Mouse (Mus musculus): ENCODE measurements around the gene Vopp1. TPM values are rescaled to one million over a fixed set of nuclear protein-coding genes. Genes with fewer than 3 reads are reported as not detected.

Vopp1 gene
- total RNA-seq, 2 experiments from 2014 or later: 18.9 to 20.3 TPM

DNA sequence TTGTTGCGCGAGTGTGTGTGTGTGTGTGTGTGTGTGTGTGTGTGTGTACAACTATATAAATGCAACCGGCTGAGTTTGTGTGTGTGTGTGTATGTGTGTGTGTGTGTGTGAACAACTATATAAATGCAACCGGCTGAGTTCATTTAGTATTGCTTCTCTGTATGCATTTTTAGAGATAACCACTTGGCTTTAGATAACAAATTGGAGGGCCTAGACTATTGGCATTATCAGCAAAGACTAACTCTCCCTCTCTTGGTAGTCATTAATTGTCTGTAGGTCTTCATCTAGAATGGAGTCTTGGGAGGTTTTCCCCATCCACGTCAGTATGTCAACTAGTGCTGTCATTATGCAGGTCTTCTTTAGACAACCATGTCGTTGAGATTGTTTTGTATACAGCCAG is 37.6 kb downstream of the Vopp1 start:
- intact Hi-C loops (cut with DNase I): no loop called here
- no peak for DNase-seq

DNA sequence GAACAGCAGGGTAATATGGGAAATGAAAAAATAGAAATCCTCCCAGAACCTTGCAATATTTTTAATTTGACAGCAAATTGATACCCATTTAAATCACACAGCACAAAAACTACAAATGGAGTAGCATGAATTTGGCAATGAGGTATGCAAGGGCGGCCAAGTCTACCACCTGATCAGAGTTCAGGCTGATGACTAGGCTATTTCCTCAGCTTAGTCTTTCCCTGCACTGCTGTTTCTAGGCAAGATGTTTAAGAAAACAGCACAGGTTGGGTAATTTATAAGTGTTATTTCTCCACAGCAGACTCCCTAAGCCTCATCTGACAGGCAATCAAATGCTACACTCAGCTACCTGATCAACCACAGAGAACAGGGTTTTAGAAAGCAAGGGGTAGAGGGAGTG is 40.7 kb downstream of the Vopp1 start:
- no peak for DNase-seq
- intact Hi-C loops (cut with DNase I): no loop called here

DNA sequence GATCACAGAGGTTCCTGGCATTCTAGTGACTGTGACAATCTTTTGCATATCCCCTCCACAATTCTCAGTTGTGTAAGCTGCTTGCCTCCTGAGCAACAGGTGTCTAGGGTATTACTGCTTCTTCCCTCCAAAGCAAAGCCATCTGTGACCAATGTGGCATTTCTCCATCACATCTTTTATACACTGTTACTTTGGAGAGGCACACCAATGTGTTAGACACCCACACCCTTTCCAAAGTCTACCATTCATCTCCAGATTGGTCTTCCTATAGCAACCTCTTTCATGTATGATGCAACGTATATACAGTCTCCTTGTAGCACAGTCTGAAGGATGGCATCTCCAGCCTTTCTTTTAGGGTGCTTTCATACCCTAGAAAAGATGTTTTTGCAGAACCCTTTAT is 42.3 kb downstream of the Vopp1 start:
- intact Hi-C loops (cut with DNase I): no loop called here
- no peak for DNase-seq

DNA sequence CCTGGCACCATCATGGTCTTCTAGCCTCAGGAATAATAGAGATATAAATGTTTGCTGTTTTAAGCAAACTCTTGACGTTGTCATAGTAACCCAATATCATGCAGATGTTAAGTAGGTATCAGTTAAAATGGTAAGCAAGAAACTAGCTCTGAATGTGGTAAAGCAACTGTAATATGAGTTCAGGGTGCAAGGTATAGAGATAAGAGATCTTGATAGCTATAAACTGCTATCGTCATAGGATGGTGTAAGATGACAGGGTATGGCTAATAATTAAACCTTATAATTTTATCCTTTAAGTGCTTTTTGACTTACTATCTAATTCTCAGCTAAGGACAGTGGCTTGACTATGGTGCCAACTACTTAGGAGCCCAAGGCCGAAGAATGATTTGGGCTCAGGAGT is 44.6 kb downstream of the Vopp1 start:
- intact Hi-C loops (cut with DNase I): no loop called here
- DNase-seq: no peak

DNA sequence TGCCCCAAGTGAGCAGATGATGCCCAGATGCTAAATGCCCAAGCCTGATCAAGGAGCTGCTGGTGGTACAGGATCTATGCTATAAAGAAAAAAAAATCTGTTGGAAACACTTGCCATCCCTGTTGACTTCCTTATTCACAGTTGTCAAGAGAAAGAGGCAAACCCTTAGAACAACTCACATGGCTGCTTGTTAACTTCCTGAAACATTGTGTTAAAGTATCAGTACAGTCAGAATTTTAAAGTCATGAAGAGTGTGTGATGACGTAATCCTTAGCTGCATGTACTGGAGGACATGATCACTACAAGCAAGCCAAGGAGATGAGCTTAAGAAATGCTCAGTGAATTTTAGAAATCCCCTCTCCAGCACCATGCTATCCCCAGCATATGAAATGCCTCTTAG is 51.2 kb downstream of the Vopp1 start:
- intact Hi-C loops (cut with DNase I): no loop called here
- DNase-seq: no peak

DNA sequence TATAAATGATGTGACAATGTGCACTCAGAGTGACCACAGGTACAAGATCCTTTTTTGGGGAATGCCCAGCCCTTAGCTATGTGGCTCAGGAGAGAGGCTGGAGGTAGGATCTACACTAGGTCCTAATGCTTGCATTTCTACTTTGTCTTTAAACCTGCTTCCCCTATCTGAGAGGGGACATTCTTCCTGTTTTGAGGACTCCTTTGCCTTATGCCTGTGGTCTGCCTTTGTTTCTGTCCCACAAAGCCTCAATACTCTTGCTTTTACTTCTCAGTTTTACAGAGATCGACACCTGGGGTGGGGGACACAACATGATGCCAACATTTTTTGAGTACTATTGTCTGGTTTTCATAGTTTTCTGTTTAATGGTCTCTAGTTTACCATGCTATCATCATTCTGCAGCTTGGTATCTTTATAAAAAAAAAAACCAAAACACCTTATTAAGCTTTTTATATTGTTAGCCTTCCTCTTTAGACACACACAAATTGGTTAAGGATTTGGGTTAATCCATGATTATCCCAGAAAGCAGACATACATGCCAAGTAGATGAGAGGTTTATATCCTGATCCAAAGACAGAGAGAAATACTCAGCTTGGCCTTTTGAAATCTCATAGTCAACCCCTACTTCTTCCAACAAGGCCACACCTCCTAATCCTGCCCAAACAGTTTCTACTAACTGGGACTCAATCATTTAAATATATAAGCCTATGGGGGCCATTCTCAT is 54.3 kb downstream of the Vopp1 start:
- DNase-seq: no peak
- intact Hi-C loops (cut with DNase I): no loop called here

DNA sequence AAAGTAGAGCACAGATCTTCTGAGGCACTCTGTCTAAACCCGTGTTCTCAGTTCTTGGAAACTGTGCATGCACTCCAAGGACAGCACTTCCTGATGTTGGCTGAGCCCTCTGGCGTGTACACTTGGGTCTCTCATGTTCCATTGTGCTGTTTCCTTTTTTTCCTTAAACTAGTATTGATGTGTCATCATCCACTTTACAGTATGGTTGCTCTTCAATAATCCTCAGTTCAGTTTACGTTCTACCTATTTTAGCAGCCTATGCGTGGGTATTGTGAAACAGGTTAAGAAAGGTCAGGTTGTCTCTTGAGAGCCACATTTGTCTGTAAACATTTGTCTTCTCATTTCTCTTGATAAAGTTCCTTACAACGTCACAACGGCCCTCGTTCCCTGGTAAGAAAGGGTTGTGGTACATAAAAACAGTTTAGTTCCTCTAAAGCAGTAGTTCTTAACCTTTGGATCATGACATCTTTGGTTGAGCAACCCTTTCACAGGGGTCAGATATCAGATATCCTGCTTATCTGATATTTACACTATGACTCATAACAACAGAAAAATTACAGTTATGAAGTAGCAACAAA is 55.9 kb downstream of the Vopp1 start:
- intact Hi-C loops (cut with DNase I): no loop called here
- no peak for DNase-seq

DNA sequence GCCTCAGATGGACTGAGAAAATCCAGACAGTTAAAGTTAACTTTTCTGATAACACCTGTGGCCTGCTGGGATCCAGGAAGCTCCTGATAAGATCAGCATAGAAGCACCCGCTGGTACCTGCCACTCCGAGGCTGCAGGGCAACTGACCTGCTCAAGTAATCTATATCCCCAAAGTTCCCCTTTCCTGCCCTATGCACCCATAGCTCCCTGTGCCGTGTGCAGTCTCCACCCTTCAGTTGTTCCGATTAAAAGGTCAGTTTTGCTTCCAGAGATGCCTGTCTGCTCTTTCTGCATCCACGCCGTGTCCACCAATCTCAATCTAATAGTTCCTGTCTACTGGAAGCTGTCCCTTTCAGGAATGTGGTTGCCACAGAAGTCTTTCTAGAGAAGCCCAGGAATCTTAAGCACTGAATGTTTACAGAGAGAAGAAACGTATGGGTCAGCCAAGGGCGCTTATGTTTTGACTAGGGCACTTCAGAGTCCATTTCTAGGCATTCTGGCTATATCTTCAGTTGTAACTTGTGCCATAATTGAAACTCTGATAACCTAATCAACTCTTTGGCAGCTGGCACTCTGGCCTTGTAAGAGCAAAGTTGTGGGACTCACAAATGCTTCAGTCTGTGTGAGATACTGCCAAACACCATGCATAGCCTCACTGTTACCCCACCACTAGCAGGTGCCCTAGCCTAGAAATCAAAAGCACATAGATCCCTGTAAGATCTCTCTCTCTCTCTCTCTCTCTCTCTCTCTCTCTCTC is 57.7 kb downstream of the Vopp1 start:
- intact Hi-C loops (cut with DNase I): no loop called here
- no peak for DNase-seq

DNA sequence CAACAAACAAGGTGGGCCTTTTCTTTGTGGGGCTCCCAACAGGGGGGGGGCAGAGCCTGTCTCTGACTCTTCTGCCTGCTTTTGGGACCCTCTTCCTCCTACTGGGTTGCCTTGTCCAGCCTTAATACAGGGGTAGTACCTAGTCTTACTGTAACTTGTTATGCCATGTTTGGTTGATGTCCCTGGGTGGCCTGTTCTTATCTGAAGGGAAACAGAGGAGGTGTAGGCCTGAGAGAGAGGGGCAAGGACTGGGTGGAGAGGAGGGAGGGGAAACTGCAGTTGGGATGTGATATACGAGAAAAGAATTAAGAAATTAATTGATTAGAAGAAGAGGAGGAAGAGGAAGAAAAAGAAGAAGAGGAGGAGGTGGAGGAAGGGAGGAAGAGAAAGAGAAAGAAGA is 58.7 kb downstream of the Vopp1 start:
- no peak for DNase-seq
- intact Hi-C loops (cut with DNase I): no loop called here

DNA sequence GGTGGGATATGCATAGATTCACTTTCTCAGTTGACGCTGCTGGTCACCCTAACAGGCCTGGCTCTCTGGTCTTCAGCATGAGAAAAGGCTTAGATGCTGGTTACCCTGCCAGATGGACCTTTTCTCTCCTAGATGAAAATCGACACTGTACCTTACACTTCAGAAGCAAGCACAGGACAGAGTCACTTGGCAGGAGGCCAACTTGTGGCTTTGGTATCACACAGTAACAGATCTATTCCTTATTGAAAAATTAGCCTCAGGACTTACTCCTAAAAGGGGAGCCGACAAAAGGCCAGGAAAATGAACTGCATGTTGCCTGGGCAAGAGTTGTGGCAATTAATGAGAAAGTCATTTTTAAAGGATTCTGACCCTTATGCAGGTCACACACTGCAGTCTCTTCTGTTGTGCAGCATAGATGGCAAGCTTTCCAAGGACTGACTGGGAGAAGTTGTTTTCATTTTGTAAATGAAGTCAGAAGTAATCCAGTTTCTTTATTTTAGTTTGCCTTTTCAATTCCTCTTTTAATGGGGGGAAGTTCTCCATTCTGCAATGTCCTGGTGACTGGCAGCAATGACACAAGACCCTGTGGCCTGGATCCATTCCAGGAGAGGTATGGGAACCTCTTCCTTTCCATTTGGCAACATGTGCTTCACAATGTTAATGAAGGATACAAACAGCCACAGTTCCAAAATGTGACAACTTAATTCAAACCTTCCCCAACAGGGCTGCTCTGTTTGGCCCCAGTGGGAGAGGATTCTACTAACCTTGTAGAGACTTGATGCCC is 59.7 kb downstream of the Vopp1 start:
- peak; percentile 10 to 11 for DNase-seq
- intact Hi-C loops (cut with DNase I): no loop called here

DNA sequence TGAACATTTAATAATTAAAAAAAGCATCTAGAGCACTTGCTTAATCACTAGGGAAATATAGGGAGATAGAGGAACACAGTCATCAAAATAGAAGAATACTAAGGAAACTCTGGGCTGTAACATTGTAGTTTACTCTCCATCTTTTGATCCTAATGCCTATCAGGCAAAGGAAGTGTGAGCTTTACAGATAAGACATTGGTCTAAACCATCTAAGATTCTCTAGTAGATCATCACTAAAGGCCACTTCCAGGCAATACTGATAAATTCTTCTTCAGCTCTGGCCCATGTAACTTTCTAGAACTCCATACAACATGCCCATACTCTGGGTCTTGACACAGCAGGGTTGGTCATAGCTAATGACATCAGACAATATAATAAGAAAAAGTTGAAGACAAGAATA is 61.9 kb downstream of the Vopp1 start:
- intact Hi-C loops (cut with DNase I): no loop called here
- no peak for DNase-seq

DNA sequence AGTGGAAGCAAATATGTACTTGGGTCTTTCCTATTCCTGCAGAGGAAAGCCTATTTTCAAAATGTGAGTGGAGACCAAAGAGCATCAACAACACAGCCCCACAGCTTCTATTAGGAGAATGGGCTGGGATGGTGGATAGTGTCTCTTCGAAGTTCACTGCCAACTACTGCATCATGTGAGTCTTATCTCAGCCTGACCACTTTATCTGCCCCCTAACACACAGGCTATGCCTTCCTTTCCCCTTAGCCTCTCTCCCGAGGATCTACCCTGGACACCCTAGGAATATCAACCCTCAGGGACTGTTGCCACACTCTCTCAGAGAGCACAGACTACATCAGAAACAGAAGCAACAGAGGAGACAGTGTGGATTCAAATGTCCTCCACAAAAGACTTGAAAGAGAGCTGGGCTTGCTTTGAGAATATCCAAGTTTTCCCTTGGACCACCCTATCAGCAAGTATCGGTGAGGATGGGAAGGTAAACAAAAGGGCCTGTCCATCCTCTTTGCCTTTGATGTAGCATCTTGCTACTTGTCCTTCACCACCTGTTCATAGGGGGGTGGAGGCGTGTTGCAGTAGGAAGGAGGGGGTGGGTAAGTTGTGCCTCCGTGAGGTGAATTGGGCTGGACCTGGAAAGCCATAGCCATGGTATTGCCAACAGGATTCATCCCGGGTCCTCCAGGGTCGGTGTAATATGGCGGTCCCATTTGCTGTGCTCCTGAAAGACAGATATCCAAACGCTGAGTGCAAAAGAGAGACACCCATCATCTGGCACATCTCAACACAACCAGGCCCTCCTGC is 70.8 kb downstream of the Vopp1 start:
- intact Hi-C loops (cut with DNase I): no loop called here
- no peak for DNase-seq

DNA sequence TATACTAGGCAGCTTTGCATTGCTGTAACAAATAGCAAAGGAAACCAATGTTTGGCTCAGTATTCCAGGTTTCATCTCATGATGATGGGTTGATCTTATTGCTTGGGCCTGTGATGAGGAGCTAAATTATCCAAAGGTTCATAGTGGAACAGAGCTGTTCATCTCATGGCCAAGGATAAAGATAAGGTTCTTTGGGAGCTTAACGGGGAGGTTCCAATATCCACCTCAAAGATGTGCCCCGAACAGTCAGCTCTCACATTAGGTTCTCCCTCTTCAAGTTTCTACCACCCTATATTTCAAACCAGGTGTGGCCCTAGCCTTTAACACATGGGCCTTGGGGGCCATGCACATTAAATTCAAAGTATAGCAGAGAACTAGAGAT is 79.2 kb downstream of the Vopp1 start:
- intact Hi-C loops (cut with DNase I): no loop called here
- DNase-seq: no peak

DNA sequence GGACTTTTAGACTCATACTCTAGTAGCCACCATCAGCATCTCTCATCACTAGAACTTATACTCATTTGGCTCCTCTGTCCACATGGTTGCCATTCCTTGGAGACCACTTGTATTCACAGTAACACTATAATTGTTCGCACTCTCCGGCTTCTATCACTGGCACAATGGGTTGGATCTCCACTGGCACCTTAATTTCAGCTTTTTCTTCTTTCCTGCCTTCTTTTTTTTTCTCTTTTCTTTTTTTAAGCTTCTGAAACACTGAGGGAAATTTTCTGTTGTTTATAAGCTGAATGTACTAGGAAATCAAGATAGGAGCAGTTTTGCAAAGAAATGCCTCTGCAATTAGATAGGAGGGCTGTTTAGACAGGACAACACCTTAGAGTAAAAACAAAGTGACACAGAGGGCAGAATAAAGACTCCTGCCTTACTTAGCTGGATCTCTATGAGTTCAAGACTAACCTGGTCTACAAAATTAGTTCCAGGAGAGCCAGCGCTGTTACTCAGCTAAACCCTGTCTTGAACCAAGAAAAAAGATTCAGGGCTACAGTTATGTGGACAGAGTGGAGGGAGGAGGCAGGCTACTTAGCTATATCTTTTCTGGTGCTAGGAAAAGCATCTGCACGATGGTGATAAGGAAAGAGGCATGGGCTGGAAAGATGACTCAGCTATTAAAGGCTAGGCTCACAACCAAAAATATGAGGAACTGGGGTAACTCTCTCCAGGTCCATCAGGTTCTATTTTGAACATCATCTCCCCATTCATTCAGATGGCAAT is 79.8 kb downstream of the Vopp1 start:
- intact Hi-C loops (cut with DNase I): no loop called here
- no peak for DNase-seq

DNA sequence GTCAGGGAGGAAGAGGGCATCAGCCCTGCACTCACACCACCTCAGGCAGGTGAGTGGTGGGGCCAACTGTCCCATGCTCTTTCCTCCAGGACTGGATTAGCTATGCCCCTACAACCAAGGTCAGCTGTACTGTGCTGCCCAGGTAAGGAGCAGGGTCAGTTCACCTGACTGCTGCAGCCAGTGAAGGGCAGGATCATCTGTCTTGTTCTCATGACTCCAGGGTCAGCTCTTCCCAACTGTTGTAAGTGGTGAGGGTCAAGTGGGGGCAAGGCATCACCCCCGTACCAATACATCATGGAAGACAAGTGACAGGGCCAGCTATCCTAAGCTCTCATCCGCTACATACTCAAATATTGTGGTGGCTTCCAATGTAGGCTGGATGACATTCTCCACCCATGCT is 80.8 kb downstream of the Vopp1 start:
- intact Hi-C loops (cut with DNase I): no loop called here
- DNase-seq: no peak

DNA sequence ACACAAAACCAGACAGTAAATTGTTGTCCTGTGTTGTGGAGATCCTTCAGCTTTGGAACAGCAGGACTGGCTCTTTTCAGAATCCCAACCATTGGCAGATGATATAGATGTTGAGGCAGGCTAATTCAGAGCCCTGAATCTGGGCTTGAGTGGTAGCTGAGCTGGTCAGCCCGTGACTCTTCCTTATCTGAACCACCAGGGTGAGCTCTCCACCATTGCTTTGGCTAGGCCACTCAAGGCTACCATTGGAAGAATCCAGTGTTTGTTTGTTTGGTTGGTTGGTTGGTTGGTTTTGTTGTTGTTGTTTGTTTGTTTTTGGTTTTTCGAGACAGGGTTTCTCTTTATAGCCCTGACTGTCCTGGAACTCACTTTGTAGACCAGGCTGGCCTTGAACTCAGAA is 81.6 kb downstream of the Vopp1 start:
- DNase-seq: peak; percentile 10 to 11
- intact Hi-C loops (cut with DNase I): loop anchor here (1.0 kb wide), 1 partner anchor 116 kb away; no protein-coding TSS in a partner anchor

DNA sequence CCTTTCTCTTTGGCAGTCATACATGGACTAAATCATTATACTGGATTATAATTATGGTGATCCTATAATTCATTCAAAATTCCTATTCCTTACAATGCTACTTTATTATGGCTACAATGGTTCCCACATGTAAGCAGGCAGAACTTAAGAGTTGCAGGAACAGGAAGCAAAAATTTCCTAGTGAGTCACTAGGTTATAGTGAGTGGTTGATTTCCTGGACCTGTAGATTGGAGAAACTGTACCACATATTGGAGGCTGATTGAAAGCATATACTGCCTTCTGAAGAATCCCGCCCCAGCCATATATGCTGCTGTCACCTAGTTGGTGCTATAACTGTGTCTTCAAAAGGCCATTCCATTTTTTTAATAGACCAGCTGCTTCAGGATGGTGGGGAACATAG is 82.2 kb downstream of the Vopp1 start:
- intact Hi-C loops (cut with DNase I): loop anchor here (1.0 kb wide), 1 partner anchor 117 kb away; no protein-coding TSS in a partner anchor
- DNase-seq: no peak

DNA sequence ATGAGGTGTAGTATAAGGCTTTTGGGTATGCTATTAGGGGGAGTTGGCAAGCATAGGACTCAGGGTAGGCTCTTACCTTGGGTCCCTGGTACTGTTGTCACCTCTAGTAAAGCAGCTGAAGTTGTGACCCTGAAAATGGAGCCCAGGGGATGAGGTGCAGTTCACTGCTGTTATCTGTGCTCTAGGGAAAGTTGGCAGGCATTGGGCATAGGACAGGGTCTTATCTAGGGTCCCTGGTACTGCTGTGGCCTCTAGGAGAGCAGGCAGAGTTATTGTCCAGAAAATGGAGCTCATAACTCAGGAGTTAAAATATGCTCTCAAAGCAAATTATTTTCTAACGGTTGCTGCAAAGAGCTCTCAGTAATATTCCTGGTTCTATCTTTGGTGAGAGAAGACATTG is 103.6 kb downstream of the Vopp1 start:
- intact Hi-C loops (cut with DNase I): no loop called here
- DNase-seq: no peak

DNA sequence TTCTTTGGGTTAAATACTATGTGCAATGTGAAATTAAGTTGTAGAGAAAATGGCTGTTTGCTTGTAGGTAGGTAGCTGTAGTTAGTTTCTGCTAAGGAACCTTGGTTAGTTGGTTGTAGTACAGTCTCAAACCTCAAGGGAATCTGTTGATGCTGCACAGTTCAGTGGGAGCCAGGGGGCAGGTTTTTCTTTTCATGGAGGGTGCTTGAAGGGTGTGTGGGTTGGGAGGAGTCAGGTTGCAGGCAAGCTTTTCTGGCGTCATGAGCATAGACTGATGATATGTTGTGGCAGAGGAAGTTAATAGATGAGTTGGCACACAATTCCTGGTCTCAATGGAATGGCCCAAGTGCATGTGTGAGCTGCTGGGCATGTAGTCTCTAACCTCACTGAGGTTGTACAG is 113.2 kb downstream of the Vopp1 start:
- no peak for DNase-seq
- intact Hi-C loops (cut with DNase I): no loop called here

DNA sequence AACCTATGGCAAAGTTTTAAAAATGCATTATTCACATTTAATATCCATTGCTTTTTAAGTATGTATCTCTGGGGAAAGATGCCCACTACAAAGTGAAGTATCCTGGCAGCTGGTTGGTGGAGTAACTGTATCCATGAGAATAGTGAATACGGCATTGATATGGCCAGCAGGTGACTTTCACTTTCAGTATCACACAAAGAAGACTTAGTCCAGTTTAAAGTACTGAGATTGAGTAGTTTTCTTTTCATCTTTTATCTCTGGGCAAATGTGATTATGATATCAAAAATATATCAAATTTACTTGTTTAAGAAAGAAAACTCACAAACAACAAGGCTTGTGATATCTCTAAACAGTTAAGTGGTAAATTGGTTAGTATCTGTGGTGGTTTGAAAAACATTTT is 118.2 kb downstream of the Vopp1 start:
- intact Hi-C loops (cut with DNase I): loop anchor here (10.0 kb wide), 1 partner anchor 912 kb away; the partner anchor contains the start of gene Kbtbd2
- DNase-seq: no peak

Measured in heart, postnatal 36 days (tissue).